Mouse (Mus musculus) testis, adult 2 months (tissue): ENCODE results near the gene Olfr893. TPM values are rescaled to one million over a fixed set of nuclear protein-coding genes. Genes with fewer than 3 reads are reported as not detected.
"Not testable (repeated sequence)": the region's sequence is repeated elsewhere in the genome, so short reads cannot be mapped to it uniquely, and the experiment has no call there.

Source experiments
- H3K27ac ChIP-seq: fragments of 200-500 bp; 2 replicates; pipeline ENCODE4 v1.5.1; 2012; ENCODE audit warnings: low read depth, low read length; ENCODE audit not compliant: control insufficient read depth, insufficient read depth
- H3K27me3 ChIP-seq: fragments of 200-500 bp; 2 replicates; pipeline ENCODE4 v1.6.1; 2012; ENCODE audit warnings: mild to moderate bottlenecking, low read length, moderate library complexity; ENCODE audit not compliant: control insufficient read depth, insufficient read depth
- H3K36me3 ChIP-seq: fragments of 200-500 bp; 2 replicates; pipeline ENCODE4 v1.6.1; 2012; ENCODE audit warnings: mild to moderate bottlenecking, low read length; ENCODE audit not compliant: control insufficient read depth, insufficient read depth
- H3K4me1 ChIP-seq: fragments of 200-500 bp; 2 replicates; pipeline ENCODE4 v1.6.1; 2012; ENCODE audit warnings: low read length; ENCODE audit not compliant: control insufficient read depth, insufficient read depth
- H3K4me3 ChIP-seq: fragments of 200-500 bp; 2 replicates; pipeline ENCODE4 v1.5.1; 2012; ENCODE audit warnings: low read depth, mild to moderate bottlenecking, low read length, moderate library complexity, mixed read lengths; ENCODE audit not compliant: control insufficient read depth
- CTCF ChIP-seq: fragments of 200-500 bp; IDR thresholded peaks from 2 replicates; pipeline ENCODE4 v1.5.1; 2012; ENCODE audit warnings: low read depth, mild to moderate bottlenecking, inconsistent platforms, low read length, moderate library complexity; ENCODE audit not compliant: control insufficient read depth, insufficient read depth, insufficient replicate concordance
- POLR2A ChIP-seq: fragments of 200-500 bp; IDR thresholded peaks from 2 replicates; pipeline ENCODE4 v1.6.1; 2012; ENCODE audit warnings: low read depth, mild to moderate bottlenecking, inconsistent platforms, low read length, moderate library complexity; ENCODE audit not compliant: control insufficient read depth
- polyA plus RNA-seq: library from polyadenylated mRNA; depleted of rRNA; stranded (reverse); fragments of >200 nt; gene quantifications from 2 replicates; pipeline ENCODE4 v1.2.3, GENCODE M21; 2012; rRNA removed

Gene Olfr893
- 0.09 TPM in 1 of 2 replicates, not detected in the other for polyA plus RNA-seq

GRCm38 (mm10) chr9:38208065-38208464 is at the start of gene Olfr893:
Gene Olfr893, plus strand, starts transcription at chr9:38208365.
- Histone ChIP-seq H3K4me3 (no peak within 1 kb of the TSS), H3K4me1 (no peaks in the 10 kb centered on the region), H3K27ac (no peak within 1 kb of the TSS), H3K27me3 (no peaks in the 10 kb centered on the region), H3K36me3 (no peaks in the 10 kb centered on the region)
- TF ChIP-seq CTCF: no peak

- not testable (repeated sequence) for H3K36me3 ChIP-seq, H3K4me3 ChIP-seq, H3K4me1 ChIP-seq, H3K27me3 ChIP-seq, H3K27ac ChIP-seq
Observed at GRCm38 (mm10) chr9:38168341-38168740, 39.8 kb upstream of the Olfr893 start.

GRCm38 (mm10) chr9:38180721-38181120 is 27.4 kb upstream of the Olfr893 start, which contains the start of gene Olfr891:
Gene Olfr891, minus strand, starts transcription at chr9:38180821.
- Histone ChIP-seq H3K27ac (no peak within 1 kb of the TSS), H3K27me3 (no peaks in the 10 kb centered on the region), H3K4me3 (no peak within 1 kb of the TSS), H3K36me3 (no peaks in the 10 kb centered on the region), H3K4me1 (no peaks in the 10 kb centered on the region)
- TF ChIP-seq CTCF (no peak), POLR2A (no peak)

GRCm38 (mm10) chr9:38217755-38218154 is 9.6 kb downstream of the Olfr893 start, which contains the start of gene Olfr894:
Gene Olfr894, plus strand, starts transcription at chr9:38218055.
- Histone ChIP-seq H3K27ac (no peak within 1 kb of the TSS), H3K4me3 (no peak within 1 kb of the TSS), H3K27me3 (no peaks in the 10 kb centered on the region), H3K4me1 (no peaks in the 10 kb centered on the region), H3K36me3 (no peaks in the 10 kb centered on the region)
- TF ChIP-seq CTCF (no peak), POLR2A (no peak)

GRCm38 (mm10) chr9:38252474-38252873 is 44.3 kb downstream of the Olfr893 start, which contains the start of gene Olfr143:
Gene Olfr143, plus strand, starts transcription at chr9:38252774.
- Histone ChIP-seq H3K4me1 (no peaks in the 10 kb centered on the region), H3K36me3 (no peaks in the 10 kb centered on the region), H3K27ac (no peak within 1 kb of the TSS), H3K27me3 (no peaks in the 10 kb centered on the region), H3K4me3 (no peak within 1 kb of the TSS)
- TF ChIP-seq POLR2A (no peak), CTCF (no peak)

Other genes starting within 250 kb of the Olfr893 start
- gene Olfr881, start 216.5 kb upstream of the Olfr893 start, polyA plus RNA-seq: not detected in 2 replicates
- gene Olfr883, start 182.6 kb upstream of the Olfr893 start, polyA plus RNA-seq: not detected in 2 replicates
- not detected in 2 replicates for gene Olfr884, start 161.8 kb upstream of the Olfr893 start, polyA plus RNA-seq
- gene Olfr885, start 147.0 kb upstream of the Olfr893 start, polyA plus RNA-seq: not detected in 2 replicates
- not detected in 2 replicates for gene Olfr887, start 124.3 kb upstream of the Olfr893 start, polyA plus RNA-seq
- gene Olfr888, start 100.2 kb upstream of the Olfr893 start, polyA plus RNA-seq: not detected in 2 replicates
- gene Olfr889, start 93.2 kb upstream of the Olfr893 start, polyA plus RNA-seq: not detected in 2 replicates
- gene Olfr890, start 65.8 kb upstream of the Olfr893 start, polyA plus RNA-seq: not detected in 2 replicates
- not detected in 2 replicates for gene Olfr891, start 27.5 kb upstream of the Olfr893 start, polyA plus RNA-seq
- not detected in 2 replicates for gene Olfr894, start 9.7 kb downstream of the Olfr893 start, polyA plus RNA-seq
- gene Olfr143, start 44.4 kb downstream of the Olfr893 start, polyA plus RNA-seq: not detected in 2 replicates
- not detected in 2 replicates for gene Olfr895, start 59.5 kb downstream of the Olfr893 start, polyA plus RNA-seq
- 0.16 and 0.18 TPM in 2 replicates for gene Olfr896-ps1, start 82.7 kb downstream of the Olfr893 start, polyA plus RNA-seq
- 0.04 and 0.12 TPM in 2 replicates for gene Olfr25, start 120.7 kb downstream of the Olfr893 start, polyA plus RNA-seq
- gene Olfr898, start 140.0 kb downstream of the Olfr893 start, polyA plus RNA-seq: 0.25 TPM in 1 of 2 replicates, not detected in the other
- not detected in 2 replicates for gene Olfr250, start 158.5 kb downstream of the Olfr893 start, polyA plus RNA-seq
- not detected in 2 replicates for gene Olfr251, start 168.7 kb downstream of the Olfr893 start, polyA plus RNA-seq
- gene Olfr147, start 193.3 kb downstream of the Olfr893 start, polyA plus RNA-seq: not detected in 2 replicates
- gene Olfr901, start 221.1 kb downstream of the Olfr893 start, polyA plus RNA-seq: not detected in 2 replicates
- not detected in 2 replicates for gene Olfr902, start 239.3 kb downstream of the Olfr893 start, polyA plus RNA-seq